Mouse (Mus musculus) megakaryocyte, embryonic 14.5 days (primary cell): Measurements from ENCODE around the gene Gria1. TPM values are rescaled to one million over a fixed set of nuclear protein-coding genes. Genes with fewer than 3 reads are reported as not detected.

Experiments
- H3K27me3 ChIP-seq: replicated peaks from 2 replicates; pipeline ENCODE3; 2012; ENCODE audit warnings: inconsistent platforms
- H3K36me3 ChIP-seq: replicated peaks from 2 replicates; pipeline ENCODE3; 2012; ENCODE audit warnings: low read length, inconsistent platforms, mixed read lengths
- H3K4me1 ChIP-seq: 2 replicates; pipeline ENCODE4 v1.6.1; 2012; ENCODE audit warnings: inconsistent platforms
- H3K4me3 ChIP-seq: replicated peaks from 2 replicates; pipeline ENCODE3; 2012; ENCODE audit warnings: moderate library complexity, mild to moderate bottlenecking, inconsistent platforms
- H3K9me3 ChIP-seq: 2 replicates; pipeline ENCODE4 v1.6.1; 2012; ENCODE audit warnings: inconsistent platforms
- FLI1 ChIP-seq: IDR thresholded peaks from 2 replicates; pipeline ENCODE4 v1.6.1; 2012; ENCODE audit warnings: low read length, inconsistent platforms, mixed read lengths
- GATA1 ChIP-seq: IDR thresholded peaks from 3 replicates; pipeline ENCODE4 v1.6.1; 2012; ENCODE audit warnings: mixed read lengths, low read length, inconsistent platforms, borderline replicate concordance
- polyA plus RNA-seq: library from polyadenylated mRNA; stranded (reverse); fragments of >175 nt; gene quantifications from 2 replicates; pipeline ENCODE4 v1.2.3, GENCODE M21; 2012; ENCODE audit warnings: low replicate concordance; ENCODE audit not compliant: insufficient read depth

Gria1 gene
- polyA plus RNA-seq, 1 experiment = not detected

DNA sequence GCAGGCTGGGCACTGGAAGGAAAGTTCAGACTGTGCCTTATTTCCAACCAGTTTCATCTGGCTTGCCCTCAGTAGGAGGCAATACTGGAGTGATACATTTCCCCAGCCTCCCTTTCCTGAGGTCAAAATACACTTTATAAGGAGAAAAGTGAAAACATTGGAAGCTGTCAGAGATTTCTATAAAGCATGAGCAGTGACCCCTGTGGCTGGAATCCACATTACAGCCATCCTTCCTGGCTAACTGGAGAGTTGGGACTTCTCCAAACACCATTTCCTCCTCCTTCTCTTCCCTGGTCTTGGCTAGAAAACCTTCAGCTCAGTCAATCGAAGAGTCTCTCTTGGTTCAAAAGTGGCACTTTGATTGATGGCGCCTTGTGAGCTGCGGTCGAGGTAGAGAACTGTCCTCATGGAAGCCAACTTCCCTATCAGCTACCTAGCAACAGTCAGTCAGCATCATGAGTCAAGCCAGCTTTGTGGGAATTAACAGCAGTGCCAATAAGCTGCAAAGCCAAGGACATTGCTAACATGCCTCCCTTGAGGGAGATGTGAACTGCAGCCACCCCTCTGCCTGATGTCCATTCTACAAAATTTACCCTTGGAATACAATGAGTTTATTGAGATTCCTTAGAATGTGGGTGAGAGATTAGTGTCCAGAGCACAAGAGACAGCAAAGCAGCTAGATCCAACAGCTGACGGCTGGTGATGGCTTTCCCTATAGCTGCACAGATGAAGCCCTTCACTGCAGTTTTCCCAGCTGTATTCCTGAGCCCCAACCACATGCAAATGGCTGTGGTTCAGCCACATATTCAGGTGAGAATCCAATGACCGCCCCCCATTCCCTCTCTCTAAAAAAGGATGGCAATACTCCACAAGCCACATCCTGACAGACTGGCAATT lies 40.7 kb downstream of the Gria1 start:
- TF ChIP-seq FLI1 (no peak), GATA1 (no peak)
- no peaks in the 10 kb centered on the region for H3K4me1 ChIP-seq
- H3K4me3 ChIP-seq = no peak overlapping the region
- H3K36me3 ChIP-seq = no peaks in the 10 kb centered on the region
- H3K27me3 ChIP-seq = no peaks in the 10 kb centered on the region
- H3K9me3 ChIP-seq = peaks cover 4% of the 10 kb centered on the region

DNA sequence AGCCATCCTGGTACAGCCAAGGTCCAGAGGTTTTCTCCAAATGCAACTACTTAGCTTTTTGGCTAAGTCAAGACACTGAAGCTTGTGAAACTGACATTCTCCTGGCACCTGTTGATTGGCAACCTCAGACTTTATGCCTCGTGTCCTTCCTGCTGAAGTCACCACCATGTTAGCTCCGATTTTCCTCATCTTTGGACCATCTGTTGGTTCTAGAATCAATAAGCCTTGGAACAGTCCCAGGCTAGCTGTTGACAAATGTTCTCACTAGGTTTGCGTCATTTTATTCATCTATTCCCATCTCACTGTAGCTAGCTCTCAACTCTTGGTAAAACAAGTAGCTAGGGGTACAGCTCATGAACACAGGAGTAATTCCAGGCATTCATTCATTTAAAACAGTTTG lies 51.3 kb downstream of the Gria1 start:
- H3K9me3 ChIP-seq = no peaks in the 10 kb centered on the region
- no peaks in the 10 kb centered on the region for H3K4me1 ChIP-seq
- H3K27me3 ChIP-seq = no peaks in the 10 kb centered on the region
- no peak for TF ChIP-seq FLI1
- TF ChIP-seq GATA1 = no peak
- H3K4me3 ChIP-seq = no peak overlapping the region
- H3K36me3 ChIP-seq = no peaks in the 10 kb centered on the region

GRCm38 (mm10) chr11:57070196-57070901 lies 59.2 kb downstream of the Gria1 start:
- H3K9me3 ChIP-seq = peaks cover 5% of the 10 kb centered on the region; the same call in 1 of the 2 replicates
- no peaks in the 10 kb centered on the region for H3K4me1 ChIP-seq
- H3K4me3 ChIP-seq = no peak overlapping the region
- H3K36me3 ChIP-seq = no peaks in the 10 kb centered on the region
- TF ChIP-seq FLI1 (no peak), GATA1 (no peak)
- no peaks in the 10 kb centered on the region for H3K27me3 ChIP-seq

DNA sequence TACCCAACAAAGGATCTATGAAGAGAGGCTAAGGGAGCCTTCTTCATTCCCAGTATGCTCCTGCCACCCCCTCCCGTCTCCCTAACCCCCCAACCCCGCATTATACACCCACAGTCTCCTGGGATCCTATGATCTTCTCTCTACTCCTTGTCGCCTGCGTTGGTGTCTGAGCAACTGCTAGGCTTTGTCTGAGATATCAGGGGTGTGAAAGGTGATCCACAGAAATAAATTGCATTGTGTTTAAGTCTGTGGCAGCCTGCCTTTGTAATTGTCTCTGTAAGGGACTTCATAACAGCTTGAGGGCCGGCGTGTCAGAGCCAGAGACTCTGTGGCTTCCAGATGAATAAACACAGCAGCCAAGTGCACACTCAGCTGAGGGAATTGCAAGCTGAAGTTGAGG lies 61.0 kb downstream of the Gria1 start:
- H3K27me3 ChIP-seq = no peaks in the 10 kb centered on the region
- no peak for TF ChIP-seq FLI1
- no peak for TF ChIP-seq GATA1
- no peaks in the 10 kb centered on the region for H3K36me3 ChIP-seq
- H3K4me1 ChIP-seq = no peaks in the 10 kb centered on the region
- peaks cover 5% of the 10 kb centered on the region; the same call in 1 of the 2 replicates for H3K9me3 ChIP-seq
- no peak overlapping the region for H3K4me3 ChIP-seq

DNA sequence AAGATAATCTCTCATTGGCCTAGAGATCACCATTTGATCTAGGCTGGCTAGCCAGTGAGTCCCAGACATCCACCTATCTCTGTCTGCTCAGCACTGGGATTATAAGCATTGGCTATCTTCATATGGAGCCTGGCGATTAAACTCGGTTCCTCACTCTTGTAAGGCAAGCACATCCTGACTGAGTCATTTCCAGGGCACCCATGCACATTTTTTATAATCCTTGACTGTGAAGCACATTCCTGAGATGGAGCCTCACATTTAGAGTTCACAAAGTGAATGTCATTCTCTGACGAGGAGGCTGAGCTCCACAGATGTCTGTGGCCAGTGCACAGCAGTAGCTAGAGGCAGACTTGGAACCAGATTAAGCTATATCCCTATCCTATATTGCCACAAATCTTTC lies 68.2 kb downstream of the Gria1 start:
- Histone ChIP-seq H3K4me1 (no peaks in the 10 kb centered on the region), H3K9me3 (0 out of 2 replicates have a peak, but pooled peaks cover 3% of the 10 kb centered on the region), H3K27me3 (no peaks in the 10 kb centered on the region), H3K36me3 (no peaks in the 10 kb centered on the region), H3K4me3 (no peak overlapping the region)
- no peak for TF ChIP-seq GATA1
- TF ChIP-seq FLI1 = no peak

GRCm38 (mm10) chr11:57089527-57089926 lies 78.3 kb downstream of the Gria1 start:
- Histone ChIP-seq H3K36me3 (no peaks in the 10 kb centered on the region), H3K27me3 (no peaks in the 10 kb centered on the region), H3K4me1 (no peaks in the 10 kb centered on the region), H3K4me3 (no peak overlapping the region), H3K9me3 (peaks cover 35% of the 10 kb centered on the region)
- TF ChIP-seq FLI1 (no peak), GATA1 (no peak)

DNA sequence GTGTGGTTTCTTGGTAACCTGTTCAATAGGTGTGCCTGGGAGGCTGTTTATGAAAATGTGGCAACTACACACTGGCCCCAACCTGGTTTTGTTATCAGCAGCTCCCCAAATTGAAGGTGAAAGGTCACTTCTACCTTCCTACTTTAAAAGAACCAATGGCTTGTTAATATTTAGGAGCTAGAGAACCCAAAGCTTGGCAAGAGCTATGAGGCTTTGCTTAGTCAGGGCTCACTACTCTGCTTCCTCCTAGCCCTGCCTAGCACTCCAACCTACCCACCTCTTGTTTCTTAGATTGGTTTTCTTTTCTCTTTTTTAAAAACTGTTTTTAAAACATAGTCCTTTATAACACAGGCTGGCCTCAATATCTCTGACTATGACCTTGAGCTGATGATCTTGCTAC lies 79.5 kb downstream of the Gria1 start:
- H3K27me3 ChIP-seq = no peaks in the 10 kb centered on the region
- peaks cover 35% of the 10 kb centered on the region for H3K9me3 ChIP-seq
- no peaks in the 10 kb centered on the region for H3K4me1 ChIP-seq
- H3K36me3 ChIP-seq = no peaks in the 10 kb centered on the region
- H3K4me3 ChIP-seq = no peak overlapping the region
- no peak for TF ChIP-seq FLI1
- no peak for TF ChIP-seq GATA1

DNA sequence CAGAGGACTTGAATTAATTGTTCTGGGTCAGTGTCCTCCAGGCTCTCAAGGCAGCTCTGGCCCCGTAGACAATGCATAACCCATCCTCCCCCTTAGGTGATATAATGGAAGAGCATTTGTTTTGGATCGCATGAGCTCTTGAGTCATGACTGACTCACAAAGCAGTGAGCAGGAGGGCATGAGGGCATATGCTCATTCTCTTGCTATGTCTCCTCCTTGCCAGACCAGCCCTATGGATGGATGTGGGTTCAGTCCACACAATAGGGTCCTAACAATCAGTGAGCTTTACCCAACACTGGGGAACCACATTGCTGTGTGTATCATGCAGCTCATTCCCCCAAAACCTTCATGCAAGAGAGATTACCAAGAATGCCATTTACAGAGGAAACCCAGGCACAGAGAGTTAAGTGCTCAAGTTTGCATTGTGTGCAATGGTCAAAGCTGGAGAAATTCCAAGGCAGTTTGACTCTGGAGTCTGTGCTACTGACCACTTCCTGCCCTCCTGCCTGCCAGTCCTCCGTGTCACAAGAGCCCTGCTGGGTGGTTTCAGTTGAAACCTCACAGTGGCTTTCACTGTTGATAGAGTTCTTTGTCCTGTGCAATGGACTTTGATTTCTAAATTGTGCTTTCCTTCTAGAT lies 80.2 kb downstream of the Gria1 start:
- H3K36me3 ChIP-seq = no peaks in the 10 kb centered on the region
- no peaks in the 10 kb centered on the region for H3K4me1 ChIP-seq
- H3K4me3 ChIP-seq = no peak overlapping the region
- no peaks in the 10 kb centered on the region for H3K27me3 ChIP-seq
- H3K9me3 ChIP-seq = peaks cover 34% of the 10 kb centered on the region
- TF ChIP-seq FLI1 (no peak), GATA1 (no peak)

DNA sequence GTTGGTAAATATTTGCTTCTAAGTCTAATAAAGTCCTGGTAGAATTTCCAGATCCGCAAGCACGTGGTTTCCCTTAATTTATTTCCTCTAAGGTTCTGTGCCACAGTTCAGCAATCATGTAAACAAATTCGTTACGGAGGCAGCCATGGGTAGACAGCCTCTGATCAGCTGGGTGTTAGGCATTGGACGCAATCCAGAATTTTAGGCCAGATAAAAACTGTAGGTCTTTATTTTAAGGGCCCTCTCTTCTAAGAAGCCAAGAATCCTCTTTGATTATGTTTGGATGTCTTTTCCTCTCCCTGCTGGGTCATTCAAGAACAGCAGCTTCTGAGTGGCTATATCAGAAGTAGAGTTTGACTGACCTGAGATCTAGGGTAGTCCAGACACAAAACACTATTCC lies 89.3 kb downstream of the Gria1 start:
- Histone ChIP-seq H3K4me1 (no peaks in the 10 kb centered on the region), H3K9me3 (0 out of 2 replicates have a peak, but pooled peaks cover 3% of the 10 kb centered on the region), H3K36me3 (no peaks in the 10 kb centered on the region), H3K27me3 (no peaks in the 10 kb centered on the region), H3K4me3 (no peak overlapping the region)
- no peak for TF ChIP-seq FLI1
- TF ChIP-seq GATA1 = no peak

GRCm38 (mm10) chr11:57103751-57104254 lies 92.6 kb downstream of the Gria1 start:
- TF ChIP-seq FLI1 (no peak), GATA1 (no peak)
- H3K9me3 ChIP-seq = 0 out of 2 replicates have a peak, but pooled peaks cover 3% of the 10 kb centered on the region
- no peak overlapping the region for H3K4me3 ChIP-seq
- no peaks in the 10 kb centered on the region for H3K27me3 ChIP-seq
- H3K36me3 ChIP-seq = no peaks in the 10 kb centered on the region
- no peaks in the 10 kb centered on the region for H3K4me1 ChIP-seq
